Mouse (Mus musculus) neural tube, embryonic 15.5 days (tissue): ENCODE measurements around the gene Slc5a7. TPM values are rescaled to one million over a fixed set of nuclear protein-coding genes. Genes with fewer than 3 reads are reported as not detected.

ENCODE experiments used
- ATAC-seq: fragments of 200-750 bp; cut with Nextera tagmentation; 2 replicates; pipeline ENCODE4 v1.8.0; 2017; ENCODE audit warnings: mild to moderate bottlenecking, moderate TSS enrichment, moderate library complexity; ENCODE audit not compliant: low FRiP score
- H3K27ac ChIP-seq: fragments of 300-500 bp; sonication (generic); replicated peaks from 2 replicates; pipeline ENCODE4 v1.5.1; 2015; ENCODE audit warnings: mild to moderate bottlenecking, inconsistent platforms
- H3K27me3 ChIP-seq: fragments of 300-500 bp; sonication (generic); replicated peaks from 2 replicates; pipeline ENCODE4 v1.6.1; 2015; ENCODE audit warnings: inconsistent platforms
- H3K36me3 ChIP-seq: fragments of 300-500 bp; sonication (generic); 2 replicates; pipeline ENCODE4 v1.6.1; 2015; ENCODE audit warnings: inconsistent platforms
- H3K4me1 ChIP-seq: fragments of 300-500 bp; sonication (generic); 2 replicates; pipeline ENCODE4 v1.6.1; 2015; ENCODE audit warnings: inconsistent platforms
- H3K4me2 ChIP-seq: fragments of 300-500 bp; sonication (generic); 2 replicates; pipeline ENCODE4 v1.6.1; 2015; ENCODE audit warnings: inconsistent platforms, mild to moderate bottlenecking, moderate library complexity
- H3K4me3 ChIP-seq: fragments of 300-500 bp; sonication (generic); replicated peaks from 2 replicates; pipeline ENCODE4 v1.5.1; 2015; ENCODE audit warnings: mild to moderate bottlenecking, inconsistent platforms
- H3K9ac ChIP-seq: fragments of 300-500 bp; sonication (generic); replicated peaks from 2 replicates; pipeline ENCODE4 v1.6.1; 2015; ENCODE audit warnings: mild to moderate bottlenecking, inconsistent platforms
- H3K9me3 ChIP-seq: fragments of 300-500 bp; sonication (generic); replicated peaks from 2 replicates; pipeline ENCODE4 v1.6.1; 2016; ENCODE audit warnings: inconsistent platforms
- WGBS: fragments of 180-500 bp; shearing (Covaris S2); methylation state at CpG from one replicate; pipeline ENCODE4 v1.1.7; 2015; ENCODE audit warnings: mixed read lengths; 5-methylcytosine and 5-hydroxymethylcytosine counted together
- polyA plus RNA-seq: library from polyadenylated mRNA; unstranded; fragments of >200 nt; fragmentation: Nextera tagmentation; extraction: Ambion mirVana; gene quantifications from 2 replicates; pipeline ENCODE4 v1.2.1, GENCODE M21; 2015

The Slc5a7 gene
- polyA plus RNA-seq: 14.9 and 15.6 TPM in 2 replicates

GRCm38 (mm10) chr17:54298934-54299333, at the start of gene Slc5a7:
Gene Slc5a7, minus strand, starts transcription at chr17:54299034.
- Histone ChIP-seq H3K27ac (no peak within 1 kb of the TSS), H3K9ac (peak within 1 kb of the TSS; percentile 31), H3K27me3 (0 out of 2 replicates have a peak, but pooled peaks cover 4% of the 10 kb centered on the region), H3K36me3 (no peaks in the 10 kb centered on the region), H3K4me2 (peak within 1 kb of the TSS; percentile 93), H3K9me3 (no peaks in the 10 kb centered on the region), H3K4me3 (peak within 1 kb of the TSS; percentile 45), H3K4me1 (peaks cover 9% of the 10 kb centered on the region; the same call in 1 of the 2 replicates)
- no peak for ATAC-seq
- 60% methylated on average over 1 of the region's 1 CpGs for WGBS

- Histone ChIP-seq H3K27me3 (no peaks in the 10 kb centered on the region), H3K27ac (no peak overlapping the region), H3K4me1 (no peaks in the 10 kb centered on the region), H3K4me3 (no peak overlapping the region), H3K9me3 (no peaks in the 10 kb centered on the region), H3K4me2 (no peak overlapping the region), H3K36me3 (no peaks in the 10 kb centered on the region), H3K9ac (no peak overlapping the region)
- 84% methylated on average over 8 of the region's 8 CpGs for WGBS
- no peak for ATAC-seq
Measured at GRCm38 (mm10) chr17:54347672-54348071, 48.8 kb upstream of the Slc5a7 start.

GRCm38 (mm10) chr17:54343395-54343794, 44.6 kb upstream of the Slc5a7 start:
- 26% methylated on average over 4 of the region's 4 CpGs for WGBS
- H3K4me3 ChIP-seq: no peak overlapping the region
- H3K4me2 ChIP-seq: no peak overlapping the region
- no peak overlapping the region for H3K9ac ChIP-seq
- no peak for ATAC-seq
- no peaks in the 10 kb centered on the region for H3K9me3 ChIP-seq
- no peaks in the 10 kb centered on the region for H3K4me1 ChIP-seq
- H3K36me3 ChIP-seq: no peaks in the 10 kb centered on the region
- H3K27me3 ChIP-seq: no peaks in the 10 kb centered on the region
- no peak overlapping the region for H3K27ac ChIP-seq

GRCm38 (mm10) chr17:54298232-54298924, 456 bp downstream of the Slc5a7 start:
- Histone ChIP-seq H3K4me2 (peak overlapping the region; percentile 93), H3K9ac (peak overlapping the region; percentile 31), H3K27ac (no peak overlapping the region), H3K9me3 (no peaks in the 10 kb centered on the region), H3K4me3 (peak overlapping the region; percentile 45), H3K4me1 (peaks cover 9% of the 10 kb centered on the region; the same call in 1 of the 2 replicates), H3K36me3 (no peaks in the 10 kb centered on the region), H3K27me3 (0 out of 2 replicates have a peak, but pooled peaks cover 4% of the 10 kb centered on the region)
- WGBS: 3% methylated on average over 37 of the region's 37 CpGs
- peak; percentile 84 for ATAC-seq

GRCm38 (mm10) chr17:54250783-54251182, 48.1 kb downstream of the Slc5a7 start:
- H3K27ac ChIP-seq: no peak overlapping the region
- H3K4me1 ChIP-seq: no peaks in the 10 kb centered on the region
- H3K27me3 ChIP-seq: no peaks in the 10 kb centered on the region
- no peak for ATAC-seq
- H3K4me3 ChIP-seq: no peak overlapping the region
- no peak overlapping the region for H3K9ac ChIP-seq
- no peaks in the 10 kb centered on the region for H3K36me3 ChIP-seq
- H3K9me3 ChIP-seq: no peaks in the 10 kb centered on the region
- H3K4me2 ChIP-seq: no peak overlapping the region

- Histone ChIP-seq H3K9me3 (no peaks in the 10 kb centered on the region), H3K27me3 (no peaks in the 10 kb centered on the region), H3K36me3 (no peaks in the 10 kb centered on the region), H3K4me3 (no peak overlapping the region), H3K4me1 (no peaks in the 10 kb centered on the region), H3K27ac (no peak overlapping the region), H3K4me2 (no peak overlapping the region), H3K9ac (no peak overlapping the region)
- no peak for ATAC-seq
Measured at GRCm38 (mm10) chr17:54243650-54244300, 55.1 kb downstream of the Slc5a7 start.

- ATAC-seq: no peak
- no peaks in the 10 kb centered on the region for H3K4me1 ChIP-seq
Measured at GRCm38 (mm10) chr17:54239435-54239834, 59.4 kb downstream of the Slc5a7 start.

More at GRCm38 (mm10) chr17:54239435-54239834, 59.4 kb downstream of the Slc5a7 start:
- Histone ChIP-seq H3K27me3 (no peaks in the 10 kb centered on the region), H3K4me2 (no peak overlapping the region), H3K4me3 (no peak overlapping the region), H3K9me3 (no peaks in the 10 kb centered on the region), H3K9ac (no peak overlapping the region), H3K36me3 (no peaks in the 10 kb centered on the region), H3K27ac (no peak overlapping the region)
- 86% methylated on average over 8 of the region's 8 CpGs for WGBS
